ENCODE assay signal across 18 mouse cellular contexts in genomic region chr4:97750401-97750800, GRCm38 (mm10). TPM values are rescaled to one million over a fixed set of nuclear protein-coding genes. Genes with fewer than 3 reads are reported as not detected.
A peak's percentile ranks its signal among the peaks of the same experiment; 100 is the strongest.
DNase-seq lines count a peak whose midpoint lies in the region; ATAC-seq and TF ChIP-seq lines count a peak whose summit lies in the region.
"Had no signal": no experiment of that assay in that cellular context is flagged by ENCODE, and none has a peak within 500 bp of the region (broad histone marks: within the 10 kb centered on the region; RNA-seq: fewer than 3 reads in every experiment).

No protein-coding gene starts in this region.

- no peak overlapping the region for H3K4me3 ChIP-seq in heart, embryonic 15.5 days
- H3K4me3 ChIP-seq in heart, adult 2 months = no peak overlapping the region
- H3K4me3 ChIP-seq in kidney, embryonic 16.5 days (ENCODE audit: low read length) = no peak overlapping the region
- H3K4me3 ChIP-seq in neural tube, embryonic 15.5 days (replicated peaks) = no peak overlapping the region
- H3K4me3 ChIP-seq in liver, postnatal 0 days (ENCODE audit: low read depth, low read length) = no peak overlapping the region

- no peaks in the 10 kb centered on the region for H3K9me3 ChIP-seq in heart, embryonic 15.5 days (replicated peaks)
- H3K9me3 ChIP-seq in kidney, embryonic 16.5 days (ENCODE audit: low read length) = no peaks in the 10 kb centered on the region
- no peaks in the 10 kb centered on the region for H3K9me3 ChIP-seq in neural tube, embryonic 15.5 days (replicated peaks)
- no peaks in the 10 kb centered on the region for H3K9me3 ChIP-seq in liver, postnatal 0 days (ENCODE audit: low read length)
- H3K9me3 ChIP-seq: forebrain, embryonic 15.5 days; hindbrain, embryonic 10.5 days; lung, embryonic 15.5 days; midbrain, embryonic 15.5 days; neural tube, embryonic 13.5 days had no signal

- DNase-seq in heart, adult 2 months = no peak
- no peak for DNase-seq in kidney, postnatal 14 days
- DNase-seq in neural tube, embryonic 10.5 days (ENCODE audit: extremely low spot score, low spot score) = no peak
- DNase-seq in liver, postnatal 0 days = no peak
- no peak for DNase-seq in embryo, embryonic 10 days (ENCODE audit: low spot score)

- H3K4me2 ChIP-seq in heart, embryonic 15.5 days = no peak overlapping the region
- no peak overlapping the region for H3K4me2 ChIP-seq in kidney, embryonic 16.5 days (replicated peaks; ENCODE audit: low read depth, low read length)
- H3K4me2 ChIP-seq in neural tube, embryonic 15.5 days = peak overlapping the region; percentile 79; the same call in 1 of the 2 replicates
- H3K4me2 ChIP-seq in liver, postnatal 0 days (ENCODE audit: low read depth, low read length) = peak overlapping the region; percentile 80

- H3K27me3 ChIP-seq in heart, embryonic 15.5 days = no peaks in the 10 kb centered on the region
- no peaks in the 10 kb centered on the region for H3K27me3 ChIP-seq in heart, adult 2 months (ENCODE audit: control insufficient read depth, insufficient read depth, low read length)
- peaks cover 27% of the 10 kb centered on the region for H3K27me3 ChIP-seq in kidney, embryonic 16.5 days (ENCODE audit: insufficient read depth, low read length)
- peaks cover 22% of the 10 kb centered on the region for H3K27me3 ChIP-seq in neural tube, embryonic 15.5 days (replicated peaks)
- 0 out of 2 replicates have a peak, but pooled peaks cover 3% of the 10 kb centered on the region for H3K27me3 ChIP-seq in liver, postnatal 0 days (ENCODE audit: insufficient read depth, low read length)
- H3K27me3 ChIP-seq: forebrain, embryonic 15.5 days; lung, embryonic 15.5 days had no signal

- no peaks in the 10 kb centered on the region for H3K79me2 ChIP-seq in heart, adult 2 months (replicated peaks; ENCODE audit: control insufficient read depth, insufficient read depth, low read length)

- TF ChIP-seq EP300 in heart, adult 2 months (IDR thresholded peaks at IDR 0.05; ENCODE audit: insufficient read depth, low read depth, low read length) = no peak
- no peak for TF ChIP-seq EP300 in liver, postnatal 0 days (IDR thresholded peaks at IDR 0.05; ENCODE audit: low read depth)

- peaks cover 41% of the 10 kb centered on the region for H3K4me1 ChIP-seq in heart, embryonic 15.5 days (replicated peaks)
- H3K4me1 ChIP-seq in heart, adult 2 months (ENCODE audit: control insufficient read depth, insufficient read depth, low read length) = peaks cover 14% of the 10 kb centered on the region
- peaks cover 16% of the 10 kb centered on the region for H3K4me1 ChIP-seq in kidney, embryonic 16.5 days (ENCODE audit: insufficient read depth, low read length)
- peaks cover 32% of the 10 kb centered on the region for H3K4me1 ChIP-seq in neural tube, embryonic 15.5 days
- peaks cover 19% of the 10 kb centered on the region for H3K4me1 ChIP-seq in liver, postnatal 0 days (ENCODE audit: insufficient read depth)

- peak overlapping the region; percentile 94 for H3K27ac ChIP-seq in heart, embryonic 15.5 days
- H3K27ac ChIP-seq in heart, adult 2 months = no peak overlapping the region
- H3K27ac ChIP-seq in kidney, embryonic 16.5 days (ENCODE audit: low read length) = no peak overlapping the region
- H3K27ac ChIP-seq in neural tube, embryonic 15.5 days (replicated peaks) = no peak overlapping the region
- no peak overlapping the region for H3K27ac ChIP-seq in liver, postnatal 0 days (ENCODE audit: low read depth)

- no peak overlapping the region for H3K9ac ChIP-seq in heart, embryonic 15.5 days
- no peak overlapping the region for H3K9ac ChIP-seq in heart, adult 2 months (ENCODE audit: low read depth, low read length)
- peak overlapping the region; percentile 76; the same call in 1 of the 2 replicates for H3K9ac ChIP-seq in kidney, embryonic 16.5 days (replicated peaks; ENCODE audit: low read length)
- H3K9ac ChIP-seq in neural tube, embryonic 15.5 days (replicated peaks) = no peak overlapping the region
- H3K9ac ChIP-seq in liver, postnatal 0 days (replicated peaks) = no peak overlapping the region

- 42% methylated on average over 4 of the region's 4 CpGs for WGBS in heart, embryonic 15.5 days
- 40% methylated on average over 4 of the region's 4 CpGs for WGBS in heart, adult 2 months
- WGBS in kidney, embryonic 16.5 days = 51% methylated on average over 4 of the region's 4 CpGs
- 49% methylated on average over 4 of the region's 4 CpGs for WGBS in neural tube, embryonic 15.5 days
- WGBS in liver, postnatal 0 days (ENCODE audit: insufficient replicate concordance) = 32% methylated on average over 4 of the region's 4 CpGs

- TF ChIP-seq POLR2A in heart, adult 2 months (IDR thresholded peaks at IDR 0.05; ENCODE audit: insufficient read depth, low read depth, low read length) = no peak

- no peaks in the 10 kb centered on the region for H3K36me3 ChIP-seq in heart, embryonic 15.5 days
- peaks cover 11% of the 10 kb centered on the region for H3K36me3 ChIP-seq in heart, adult 2 months (ENCODE audit: control insufficient read depth, insufficient read depth, low read length)
- no peaks in the 10 kb centered on the region for H3K36me3 ChIP-seq in kidney, embryonic 16.5 days (ENCODE audit: insufficient read depth, low read length)
- H3K36me3 ChIP-seq in neural tube, embryonic 15.5 days = no peaks in the 10 kb centered on the region
- H3K36me3 ChIP-seq in liver, postnatal 0 days (replicated peaks; ENCODE audit: insufficient read depth, low read length) = no peaks in the 10 kb centered on the region
- H3K36me3 ChIP-seq: forebrain, embryonic 15.5 days; hindbrain, embryonic 10.5 days; lung, embryonic 15.5 days; midbrain, embryonic 15.5 days; neural tube, embryonic 13.5 days had no signal

- no peak for ATAC-seq in heart, embryonic 15.5 days (replicated peaks; ENCODE audit: insufficient number of reproducible peaks, insufficient read depth, low FRiP score, low read depth)
- ATAC-seq in kidney, embryonic 16.5 days (ENCODE audit: low FRiP score, low TSS enrichment) = no peak
- no peak for ATAC-seq in neural tube, embryonic 15.5 days (ENCODE audit: low FRiP score)
- ATAC-seq in liver, postnatal 0 days = no peak

- intact Hi-C loops in heart, adult 2 months (cut with DNase I) = loop anchor here (2.0 to 5.0 kb wide), 4 partner anchors 172 to 692 kb away; partner anchors contain the start of gene Tm2d1

- no peak for TF ChIP-seq CTCF in heart, adult 2 months (IDR thresholded peaks at IDR 0.05)
- TF ChIP-seq CTCF in liver, postnatal 0 days (IDR thresholded peaks at IDR 0.05; ENCODE audit: low read depth) = no peak

RNA-seq across cellular contexts. Expression of gene Nfia, which starts 22.1 kb away (rescaled TPM):
- polyA plus RNA-seq in heart, embryonic 15.5 days (2015; fragmentation: Nextera tagmentation; extraction: Ambion mirVana) = 46.8 and 47.9 TPM in 2 replicates
- total RNA-seq in heart, adult 2 months (2021) = 100 to 1,000 TPM; 126 to 128 TPM
- 70.3 and 75.6 TPM in 2 replicates for polyA plus RNA-seq in heart, adult 2 months (2012; rRNA removed)
- 19.9 and 25.0 TPM in 2 replicates for polyA plus RNA-seq in kidney, embryonic 16.5 days (2015; fragmentation: Nextera tagmentation; extraction: Ambion mirVana)
- polyA plus RNA-seq in neural tube, embryonic 15.5 days (2015; fragmentation: Nextera tagmentation; extraction: Ambion mirVana) = 36.0 and 38.5 TPM in 2 replicates
- 9.9 TPM in 2 replicates for polyA plus RNA-seq in liver, postnatal 0 days (2015; fragmentation: Nextera tagmentation; extraction: Ambion mirVana)

RNA-seq across cellular contexts. Expression of gene E130114P18Rik, which starts 27.5 kb away (rescaled TPM):
- 0.25 and 0.30 TPM in 2 replicates for polyA plus RNA-seq in heart, embryonic 15.5 days (2015; fragmentation: Nextera tagmentation; extraction: Ambion mirVana)
- not detected for total RNA-seq in heart, adult 2 months (2021)
- 0.15 TPM in 1 of 2 replicates, not detected in the other for polyA plus RNA-seq in heart, adult 2 months (2012; rRNA removed)
- 0.54 and 0.58 TPM in 2 replicates for polyA plus RNA-seq in kidney, embryonic 16.5 days (2015; fragmentation: Nextera tagmentation; extraction: Ambion mirVana)
- 13.5 and 18.4 TPM in 2 replicates for polyA plus RNA-seq in neural tube, embryonic 15.5 days (2015; fragmentation: Nextera tagmentation; extraction: Ambion mirVana)
- polyA plus RNA-seq in liver, postnatal 0 days (2015; fragmentation: Nextera tagmentation; extraction: Ambion mirVana) = not detected in 2 replicates
- total RNA-seq: liver, adult 2 months had no signal
- polyA plus RNA-seq: activated CD4-positive, CD25-positive, alpha-beta regulatory T cell, adult 4 months; C2C12; liver, adult 2 months; macrophage; spleen, adult 2 months had no signal

Comparison
In these comparisons a context has a peak if more than half of its experiments do, and no peak if none do; other contexts are left out.
1. H3K4me2 ChIP-seq: peak in neural tube, embryonic 15.5 days (single experiment) and liver, postnatal 0 days (single experiment); none in heart, embryonic 15.5 days (single experiment) and kidney, embryonic 16.5 days (single experiment).